Mouse (Mus musculus) right cerebral cortex, postnatal 14 days (tissue): ENCODE results near the gene Zdhhc14.
A peak's percentile ranks its signal among the peaks of the same experiment; 100 is the strongest.
"Not testable (repeated sequence)": the region's sequence is repeated elsewhere in the genome, so short reads cannot be mapped to it uniquely, and the experiment has no call there.

Experiments used
- DNase-seq: peaks from one replicate; pipeline ENCODE4 v3.0.0; 2022

Zdhhc14 gene

DNA sequence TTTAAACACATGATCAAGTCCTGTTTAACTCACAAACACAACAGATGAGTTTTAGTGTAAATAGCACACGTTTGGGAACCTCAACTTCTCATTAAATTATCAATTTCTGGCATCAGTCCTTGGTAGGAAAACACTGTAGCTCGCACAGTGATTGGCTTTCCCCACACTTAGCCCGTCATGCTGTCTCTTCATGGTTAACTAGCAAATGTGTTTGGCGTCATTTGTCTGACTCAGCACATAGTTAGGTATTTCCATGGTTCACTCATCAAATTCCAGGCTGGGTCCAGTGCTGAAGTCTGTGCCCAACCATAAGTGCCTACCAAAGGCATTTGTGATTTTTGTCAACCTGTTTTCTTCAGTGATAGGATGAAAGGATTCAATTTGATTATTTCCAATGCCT, 119.9 kb downstream of the Zdhhc14 start:
- DNase-seq: no peak

DNA sequence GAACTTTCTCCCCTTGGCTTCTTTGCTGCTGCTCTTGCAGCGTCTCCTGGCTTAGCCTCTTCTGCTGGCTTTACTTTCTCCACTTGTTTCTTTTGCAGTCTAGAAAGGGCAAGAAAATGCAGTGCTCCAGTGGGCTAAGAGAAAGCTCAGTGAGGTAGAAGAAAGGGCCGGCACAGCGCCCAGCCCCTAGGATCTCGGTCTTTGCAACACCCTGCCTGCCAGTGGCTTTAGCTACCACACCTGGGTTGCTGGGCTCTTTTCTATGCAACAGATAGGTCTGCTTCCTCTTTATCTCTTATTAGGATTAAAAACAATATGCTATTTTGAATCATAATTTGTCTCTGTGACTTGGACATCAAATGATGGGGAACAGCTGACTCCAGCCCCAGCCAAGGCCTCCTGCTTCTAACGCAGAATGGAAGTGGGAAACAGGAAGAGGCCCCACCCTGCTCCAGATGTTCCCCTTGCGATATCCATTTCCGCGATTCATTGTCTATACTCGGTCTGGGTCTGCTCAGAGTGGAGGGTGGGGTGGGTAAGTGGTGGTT, 122.5 kb downstream of the Zdhhc14 start:
- DNase-seq: no peak

- no peak for DNase-seq
Observed at GRCm38 (mm10) chr17:5621626-5622591, 129.6 kb downstream of the Zdhhc14 start.

- DNase-seq: no peak
Observed at GRCm38 (mm10) chr17:5622764-5623163, 130.4 kb downstream of the Zdhhc14 start.

DNA sequence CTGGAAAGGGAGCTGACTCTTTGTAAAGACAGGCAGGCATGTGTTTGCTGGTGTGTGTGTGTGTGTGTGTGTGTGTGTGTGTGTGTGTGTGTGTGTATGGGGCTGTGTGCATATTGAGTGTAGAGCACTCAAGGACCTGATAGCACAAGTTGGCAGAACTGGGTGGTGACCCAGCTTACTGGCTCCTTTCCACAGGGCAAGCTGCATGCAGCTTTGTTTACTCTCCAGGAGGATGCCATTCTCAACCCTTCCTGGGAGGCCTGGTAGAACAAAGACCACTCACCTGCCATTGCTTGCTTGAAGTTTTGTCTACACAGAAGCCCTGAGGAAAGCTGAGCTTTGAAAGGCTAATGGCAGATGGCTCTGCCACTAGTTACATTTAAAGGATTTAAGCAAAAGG, 130.8 kb downstream of the Zdhhc14 start:
- no peak for DNase-seq

GRCm38 (mm10) chr17:5624815-5625214, 132.5 kb downstream of the Zdhhc14 start:
- not testable (repeated sequence) for DNase-seq

DNA sequence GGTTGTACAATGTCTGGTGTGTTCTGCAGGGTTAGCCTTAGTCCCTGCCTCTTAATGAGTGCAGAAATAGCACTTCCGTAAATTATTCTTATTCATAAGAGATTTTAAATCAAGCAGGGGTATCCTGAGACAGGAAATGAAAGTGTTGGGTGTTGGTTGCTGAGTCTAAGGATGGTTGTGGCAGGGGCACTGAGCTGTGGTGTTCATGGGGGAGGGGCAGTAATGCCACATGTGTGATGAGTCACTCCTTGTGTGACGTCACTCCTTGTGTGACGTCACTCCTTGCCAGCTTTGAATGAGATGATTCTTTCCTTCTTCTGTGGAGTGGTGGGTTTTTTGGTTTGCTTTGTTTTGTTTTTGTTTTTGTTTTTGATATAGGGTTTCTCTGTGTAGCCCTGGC, 134.0 kb downstream of the Zdhhc14 start:
- no peak for DNase-seq

GRCm38 (mm10) chr17:5627664-5628063, 135.3 kb downstream of the Zdhhc14 start:
- DNase-seq: no peak

DNA sequence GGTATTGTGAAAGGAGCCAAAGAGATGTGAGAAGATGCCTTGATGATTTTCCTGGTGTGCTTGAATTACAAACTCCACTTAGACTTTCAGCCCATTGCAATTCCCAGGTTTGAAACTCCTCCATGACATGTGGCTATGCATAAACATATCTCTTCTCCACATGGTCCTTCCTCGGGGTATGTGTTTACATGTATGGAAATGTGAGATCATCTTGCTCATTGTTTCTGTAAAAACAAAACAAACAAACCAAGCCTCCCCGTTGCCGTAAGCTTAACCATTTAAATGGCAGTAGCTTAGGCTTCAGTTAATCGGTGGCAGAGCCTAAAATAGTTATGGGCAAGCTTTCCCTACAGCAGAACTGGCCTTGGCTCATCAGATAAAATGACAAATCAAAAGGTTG, 137.3 kb downstream of the Zdhhc14 start:
- DNase-seq: no peak

- DNase-seq: no peak
Observed at GRCm38 (mm10) chr17:5635254-5635653, 142.9 kb downstream of the Zdhhc14 start.

DNA sequence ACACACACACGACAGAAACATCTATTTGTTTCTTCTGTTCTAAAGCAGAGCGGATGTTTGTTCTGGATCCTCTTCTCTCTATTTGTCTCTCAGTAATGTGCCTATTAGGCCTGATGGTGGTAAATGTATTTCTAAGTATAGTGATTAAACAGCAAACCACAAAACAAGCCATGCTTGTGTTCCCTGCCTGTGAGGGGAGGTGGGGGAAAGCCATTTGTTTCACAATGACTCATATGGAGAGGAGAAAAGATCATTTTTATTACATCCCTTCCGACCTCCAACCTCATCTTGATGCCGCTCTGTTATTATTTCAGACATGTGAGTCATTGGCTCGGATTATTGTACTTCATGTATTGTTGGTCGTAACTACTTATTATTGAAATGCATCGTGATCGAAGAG, 149.1 kb downstream of the Zdhhc14 start:
- no peak for DNase-seq

GRCm38 (mm10) chr17:5642918-5643721, 150.8 kb downstream of the Zdhhc14 start:
- DNase-seq: peak; percentile 68

- DNase-seq: no peak
Observed at GRCm38 (mm10) chr17:5650124-5650523, 157.8 kb downstream of the Zdhhc14 start.

DNA sequence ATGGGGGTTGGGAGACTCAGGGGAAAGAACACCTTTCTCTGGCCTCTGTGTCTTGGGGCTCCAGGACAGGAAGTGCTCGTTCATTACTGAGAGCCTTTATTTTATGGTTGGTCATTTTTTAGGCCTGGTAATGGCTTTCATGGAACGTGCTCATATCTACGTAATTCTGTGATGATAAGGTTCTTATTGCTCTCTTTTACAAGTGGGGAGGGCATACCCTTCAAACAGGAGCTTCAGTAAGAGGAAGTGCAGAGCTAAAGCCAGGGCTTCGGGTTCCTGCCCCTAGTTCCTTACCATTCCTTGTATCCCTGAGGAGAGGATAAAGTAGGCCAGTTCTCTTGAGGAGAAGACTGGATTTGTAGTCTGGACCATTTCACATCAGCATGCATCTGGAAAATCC, 158.3 kb downstream of the Zdhhc14 start:
- no peak for DNase-seq

DNA sequence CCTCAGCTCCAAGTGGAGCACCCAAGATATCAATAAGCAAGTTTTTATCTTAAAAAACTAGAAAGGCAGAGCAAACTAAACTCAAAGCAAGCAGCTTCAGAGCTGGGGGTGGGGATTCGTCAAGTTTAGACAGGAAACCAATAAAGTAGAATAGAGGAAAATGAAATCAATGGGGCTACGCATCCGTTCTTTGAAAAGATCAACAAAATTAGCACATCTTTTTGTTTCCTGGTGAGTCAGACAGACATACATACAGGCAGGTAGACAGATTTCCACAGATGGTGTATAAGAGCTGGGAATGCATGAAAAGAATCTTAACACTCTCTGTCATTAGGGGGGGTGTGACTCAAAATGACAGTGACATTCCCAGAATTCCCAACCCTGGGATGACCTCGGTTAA, 159.2 kb downstream of the Zdhhc14 start:
- DNase-seq: no peak

GRCm38 (mm10) chr17:5653981-5654380, 161.6 kb downstream of the Zdhhc14 start:
- DNase-seq: no peak

GRCm38 (mm10) chr17:5655536-5655935, 163.2 kb downstream of the Zdhhc14 start:
- no peak for DNase-seq

- no peak for DNase-seq
Observed at GRCm38 (mm10) chr17:5660317-5661080, 168.1 kb downstream of the Zdhhc14 start.

- no peak for DNase-seq
Observed at GRCm38 (mm10) chr17:5666652-5667051, 174.3 kb downstream of the Zdhhc14 start.

DNA sequence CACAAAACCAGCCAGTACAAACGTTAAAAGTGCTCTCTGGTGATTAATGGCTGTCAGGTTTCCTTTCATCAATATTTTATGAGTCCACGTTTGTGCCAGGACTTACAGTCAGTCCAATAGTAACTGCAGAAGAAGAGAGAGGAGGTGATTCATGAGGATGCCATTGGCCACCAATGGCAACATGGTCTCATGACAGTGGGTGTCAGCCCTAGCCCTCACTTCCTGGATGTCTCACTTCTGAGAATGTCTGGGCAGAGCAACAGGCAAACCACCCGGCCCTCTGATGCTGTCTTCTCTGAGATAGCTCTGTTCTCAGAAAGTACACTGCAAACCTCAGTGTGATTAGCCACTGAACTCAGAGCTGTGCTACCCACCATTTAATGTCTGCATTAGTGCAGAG, 176.1 kb downstream of the Zdhhc14 start:
- DNase-seq: no peak

DNA sequence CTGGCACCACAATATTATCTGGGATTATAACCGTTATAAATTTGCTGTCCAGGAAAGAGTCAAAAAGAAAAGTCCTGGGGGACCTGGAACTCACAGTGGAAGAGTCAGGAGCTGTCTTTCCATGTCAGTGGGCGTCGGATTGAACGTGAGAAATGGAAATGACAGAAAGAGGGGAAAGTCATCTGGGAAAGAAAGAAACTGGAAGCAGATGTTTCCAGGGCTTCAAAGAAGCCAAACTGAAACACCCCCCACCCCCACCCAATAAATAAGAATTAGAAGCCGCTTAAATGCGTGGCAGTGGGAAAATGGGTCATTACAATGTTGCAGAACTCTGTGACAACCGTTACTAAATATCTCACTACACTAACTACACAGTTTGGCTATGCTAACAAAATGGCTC, 176.6 kb downstream of the Zdhhc14 start:
- DNase-seq: no peak

DNA sequence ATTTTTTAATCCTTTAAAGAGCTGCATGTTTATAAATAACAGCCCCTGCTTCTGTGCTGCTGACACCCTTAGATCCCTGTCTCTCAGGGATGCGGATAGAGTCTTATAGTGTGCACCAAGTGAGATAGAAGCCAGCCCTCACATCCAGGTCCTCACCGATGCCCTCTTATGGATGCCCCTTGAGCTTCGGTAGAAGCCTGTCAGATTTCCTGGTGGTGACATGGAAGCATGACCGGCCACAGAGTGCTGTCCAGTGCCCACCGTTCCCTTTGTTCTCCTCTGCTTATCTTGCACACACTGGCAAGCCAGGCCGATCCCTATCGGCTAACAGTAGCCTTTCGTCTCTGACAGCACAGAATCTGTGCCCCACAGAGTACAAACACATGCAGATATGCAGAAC, 183.6 kb downstream of the Zdhhc14 start:
- no peak for DNase-seq

DNA sequence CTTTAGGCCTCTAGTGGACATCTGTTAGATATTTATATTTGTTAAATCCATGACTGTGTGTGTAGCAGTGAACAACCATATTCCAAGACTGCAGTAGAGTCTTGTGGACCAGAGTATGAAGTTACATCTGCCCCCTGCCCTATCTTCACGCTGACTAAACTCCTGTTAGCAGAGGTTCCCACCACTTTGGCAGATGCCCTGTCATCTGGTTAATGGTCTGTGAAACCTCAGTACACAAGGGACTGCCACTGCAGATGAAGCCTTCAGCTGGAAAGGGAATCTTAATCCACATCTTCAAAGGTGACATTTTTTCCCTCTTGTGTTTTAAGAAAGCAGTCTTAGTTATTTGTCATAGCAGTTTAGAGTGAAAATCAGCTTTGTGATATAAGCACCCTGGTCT, 187.0 kb downstream of the Zdhhc14 start:
- no peak for DNase-seq
